Mouse (Mus musculus): ENCODE results near the gene Ccr1.
"Not testable (repeated sequence)": the region's sequence is repeated elsewhere in the genome, so short reads cannot be mapped to it uniquely, and the experiment has no call there.

Gene Ccr1

DNA sequence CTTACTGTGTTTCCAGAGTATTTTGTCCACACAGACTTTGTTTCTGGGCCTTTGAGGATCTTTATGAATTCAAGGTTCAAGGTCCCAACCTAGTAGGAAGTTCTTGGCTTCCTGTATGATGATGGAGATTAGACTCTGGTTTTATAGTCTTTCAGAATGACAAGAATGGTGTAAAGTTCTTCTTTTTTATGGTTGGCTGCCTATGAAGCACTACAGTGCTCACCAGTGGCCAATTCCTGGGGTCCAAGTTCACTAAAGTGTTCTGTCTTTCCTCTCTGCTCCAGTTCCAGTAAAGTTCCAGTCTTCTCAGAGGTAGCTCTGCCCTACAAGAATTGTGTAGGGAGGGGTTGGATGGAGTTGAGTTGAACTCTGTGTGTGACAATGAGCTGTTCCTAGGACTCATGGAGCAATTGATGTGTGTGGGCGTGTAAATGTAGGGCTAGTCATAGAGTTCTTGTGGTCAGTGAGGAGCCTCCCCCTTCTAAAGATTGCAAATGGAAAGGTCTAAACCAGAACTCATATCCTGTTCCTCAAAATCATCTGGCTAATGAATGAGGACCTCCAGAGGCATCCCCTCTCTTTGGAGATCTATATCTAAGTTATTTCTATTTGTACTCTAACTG lies at the start of gene Ccr1:
Ccr1 (minus strand) TSS at position 403 of the 623 bp plus-strand sequence.
- DNase-seq (ENCODE audit: low read depth, low spot score): no peak

DNA sequence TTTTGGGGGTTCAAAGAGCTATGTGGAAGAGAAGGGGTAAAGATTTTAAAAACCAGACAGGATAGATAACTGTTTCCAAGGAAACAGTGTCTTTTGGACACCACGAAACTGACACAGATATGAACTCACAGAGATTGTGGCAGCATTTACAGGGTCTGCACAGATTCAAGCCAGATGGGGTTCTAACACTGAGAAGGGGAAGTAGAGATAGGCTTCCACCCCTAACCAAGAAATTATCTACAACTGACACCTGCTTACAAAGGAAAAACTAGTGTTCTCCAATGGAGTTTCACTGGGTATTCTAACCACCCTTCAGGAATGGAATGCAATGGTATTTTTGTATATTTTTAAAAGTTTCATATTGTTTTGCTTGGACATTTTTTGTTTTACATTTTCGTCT lies 47.6 kb upstream of the Ccr1 start:
- no peak for DNase-seq (ENCODE audit: low read depth, low spot score)

GRCm38 (mm10) chr9:124014985-124015652 lies 46.6 kb upstream of the Ccr1 start:
- DNase-seq (ENCODE audit: low read depth, low spot score): no peak

DNA sequence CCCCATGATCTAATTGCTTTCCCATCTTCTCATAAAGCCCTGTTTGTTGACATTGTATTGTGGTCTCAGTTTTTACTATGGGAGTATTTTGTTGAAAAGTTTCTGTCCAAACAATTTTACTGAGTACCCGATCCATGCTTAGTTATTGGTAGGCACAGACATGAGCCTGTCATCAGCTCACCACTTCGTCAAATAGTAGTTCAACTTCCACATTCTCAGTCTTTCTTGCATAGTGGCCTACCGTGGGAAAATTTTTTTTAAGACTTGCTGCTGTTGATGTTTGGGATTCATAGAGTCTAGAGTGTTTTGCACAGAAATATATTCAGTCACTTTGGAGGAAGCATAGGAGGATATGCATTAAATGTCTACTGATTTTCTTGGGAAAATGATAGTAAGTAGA lies 44.8 kb upstream of the Ccr1 start:
- DNase-seq (ENCODE audit: low read depth, low spot score): no peak

GRCm38 (mm10) chr9:124012691-124013090 lies 44.2 kb upstream of the Ccr1 start:
- DNase-seq (ENCODE audit: low read depth, low spot score): no peak

DNA sequence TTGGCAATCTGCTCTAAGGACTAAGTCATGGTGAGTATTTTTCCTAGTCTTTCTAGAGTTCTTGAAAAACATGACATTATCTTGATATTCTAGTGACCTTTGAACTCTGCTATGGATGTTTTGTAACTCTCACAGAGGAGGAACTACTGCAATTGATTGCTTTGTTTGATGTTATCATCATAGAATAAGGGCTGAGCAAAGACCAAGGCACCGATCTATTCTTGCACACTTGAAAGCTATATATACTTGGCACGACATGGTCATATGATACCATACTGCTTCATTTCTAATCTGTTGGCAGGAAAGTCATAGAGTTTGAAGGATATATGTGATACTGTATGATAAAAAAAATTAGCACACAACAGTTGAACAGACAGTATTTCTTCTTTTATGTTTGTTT lies 31.3 kb upstream of the Ccr1 start:
- no peak for DNase-seq (ENCODE audit: low read depth, low spot score)

GRCm38 (mm10) chr9:123997719-123998118 lies 29.2 kb upstream of the Ccr1 start:
- DNase-seq (ENCODE audit: low read depth, low spot score): no peak

- DNase-seq (ENCODE audit: low read depth, low spot score): no peak
Measured at GRCm38 (mm10) chr9:123991312-123991906, 22.9 kb upstream of the Ccr1 start.

- DNase-seq (ENCODE audit: low read depth, low spot score): no peak
Measured at GRCm38 (mm10) chr9:123989671-123990070, 21.2 kb upstream of the Ccr1 start.

- DNase-seq (ENCODE audit: low read depth, low spot score): no peak
Measured at GRCm38 (mm10) chr9:123986217-123986616, 17.7 kb upstream of the Ccr1 start.

DNA sequence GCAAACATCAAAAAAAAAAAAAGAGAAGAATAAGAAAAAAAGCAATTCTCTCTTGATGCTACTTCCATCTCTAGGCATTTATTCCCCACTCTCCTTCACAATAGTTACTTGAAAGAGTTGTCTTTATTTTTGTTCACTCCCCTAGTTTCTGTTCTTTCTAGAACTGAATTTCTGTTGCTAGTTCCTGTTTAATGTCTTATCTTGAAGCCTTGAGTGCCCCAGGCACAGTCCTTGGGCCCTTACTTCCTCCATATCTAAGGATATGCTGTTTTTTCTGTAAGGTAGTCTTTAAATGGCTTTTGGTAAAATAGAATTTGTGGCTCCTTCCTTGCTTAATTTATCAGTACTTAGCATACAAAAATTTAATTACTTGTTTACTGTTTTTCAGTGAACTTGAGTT lies 16.5 kb upstream of the Ccr1 start:
- no peak for DNase-seq (ENCODE audit: low read depth, low spot score)

DNA sequence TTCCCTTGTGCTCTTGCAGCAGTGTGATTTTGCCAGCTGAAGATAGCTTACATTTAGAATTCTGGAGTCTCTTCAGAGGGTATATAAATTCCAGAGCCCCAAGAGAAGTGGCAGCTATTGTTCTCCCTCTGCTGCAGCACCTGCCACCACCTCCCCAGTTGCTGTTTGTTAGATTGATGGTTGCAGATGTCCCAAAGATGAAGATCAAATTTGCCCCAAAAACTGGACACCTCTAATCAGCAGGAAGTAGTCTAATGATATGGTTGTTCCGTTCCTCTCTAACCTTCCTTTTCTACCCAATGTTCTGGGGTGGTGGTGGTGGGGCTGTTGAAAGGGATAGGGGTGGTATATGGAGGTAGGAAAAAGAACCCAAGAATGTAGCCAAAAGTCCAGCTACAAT lies 14.2 kb upstream of the Ccr1 start:
- DNase-seq (ENCODE audit: low read depth, low spot score): no peak

DNA sequence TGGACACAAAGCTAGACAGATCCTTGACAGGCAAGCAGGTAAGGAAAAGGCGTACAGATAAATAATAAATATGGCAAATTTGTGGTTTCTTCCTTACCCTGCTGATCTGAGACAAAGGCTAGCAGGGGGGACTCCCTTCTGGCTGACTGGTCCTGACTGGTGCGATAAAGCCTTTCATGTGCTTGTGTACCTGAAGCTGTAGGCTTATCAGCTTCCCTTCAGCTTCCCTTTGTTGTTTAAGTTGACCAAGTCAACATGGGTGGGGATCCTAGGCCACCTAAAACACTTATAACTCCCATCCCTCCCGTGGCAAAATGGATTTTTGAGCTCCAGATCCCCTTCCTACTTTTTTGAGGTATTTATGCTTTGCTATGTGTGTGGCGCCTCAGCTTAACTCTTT lies 13.4 kb upstream of the Ccr1 start:
- no peak for DNase-seq (ENCODE audit: low read depth, low spot score)

DNA sequence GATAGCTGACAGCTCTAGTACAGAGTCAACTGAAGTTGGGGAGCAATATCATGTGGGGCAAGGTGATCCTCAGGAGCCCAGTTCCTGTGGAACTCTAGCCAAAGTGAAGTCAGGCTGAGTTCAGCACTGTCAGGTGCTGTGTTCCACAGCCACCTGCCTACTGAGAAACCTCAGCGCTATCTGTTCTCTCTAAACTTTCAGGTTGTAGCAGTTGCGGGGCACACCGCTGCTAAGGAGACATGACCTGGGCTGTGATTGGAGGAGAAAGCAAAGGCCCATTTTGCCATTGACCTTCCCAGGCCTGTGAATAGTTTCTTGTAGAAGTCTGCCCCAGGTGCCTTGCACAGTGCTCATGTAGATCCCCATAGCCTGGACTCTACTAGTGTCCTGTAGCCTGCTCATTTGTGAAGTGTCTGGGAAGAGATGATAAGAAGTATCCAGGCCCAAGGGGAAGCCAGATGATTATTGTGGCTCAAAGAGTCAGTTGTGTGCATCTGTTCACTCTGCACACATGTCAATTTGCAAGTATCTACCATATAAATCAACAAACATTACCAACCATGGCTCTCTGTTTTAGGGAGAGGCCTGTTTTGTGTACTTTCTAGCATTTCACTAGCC lies 12.5 kb upstream of the Ccr1 start:
- DNase-seq (ENCODE audit: low read depth, low spot score): not testable (repeated sequence)

GRCm38 (mm10) chr9:123978308-123978707 lies 9.8 kb upstream of the Ccr1 start, which contains the start of gene Ccr1l1:
Gene Ccr1l1, minus strand, starts transcription at chr9:123978408.
- DNase-seq (ENCODE audit: low read depth, low spot score): no peak

DNA sequence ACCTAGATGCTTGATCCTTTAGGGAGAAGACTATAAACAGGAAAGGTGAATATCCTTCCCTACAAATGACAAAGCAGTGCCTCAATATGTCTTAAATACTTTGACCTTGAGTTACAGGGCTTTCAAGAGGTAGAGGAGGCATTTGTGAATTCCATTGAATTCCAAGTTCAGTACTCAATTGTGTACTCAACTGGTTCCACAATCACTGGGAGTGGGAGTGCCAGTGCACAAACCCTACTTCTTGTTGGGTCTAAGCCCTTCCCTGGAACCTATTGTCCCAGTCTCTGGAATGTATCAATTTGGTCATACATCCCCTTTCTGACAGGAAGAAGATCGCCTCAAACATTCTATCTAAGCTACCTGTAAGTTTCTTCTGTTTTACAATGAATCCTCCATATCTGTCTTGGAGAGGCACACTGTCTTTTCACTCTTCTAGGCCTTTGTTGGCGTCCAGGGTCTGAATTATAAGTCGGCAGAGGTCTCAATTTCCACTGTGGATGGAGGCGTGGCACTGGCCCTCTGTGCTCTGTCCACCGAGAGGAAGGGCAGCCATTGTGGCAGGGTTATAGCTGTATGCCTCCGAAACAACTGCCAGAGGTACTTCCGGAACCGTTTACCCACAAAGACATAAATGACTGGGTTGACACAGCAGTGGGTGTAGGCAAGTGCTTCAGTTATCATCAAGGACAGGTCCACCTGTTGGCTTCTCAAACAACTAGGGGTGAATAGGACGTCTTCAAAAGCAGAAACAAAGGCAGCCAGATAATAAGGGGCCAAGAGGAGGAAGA lies 8.6 kb upstream of the Ccr1 start:
- no peak for DNase-seq (ENCODE audit: low read depth, low spot score)

- no peak for DNase-seq (ENCODE audit: low read depth, low spot score)
Measured at GRCm38 (mm10) chr9:123975630-123976029, 7.1 kb upstream of the Ccr1 start.

GRCm38 (mm10) chr9:123966858-123967495 lies 1.5 kb downstream of the Ccr1 start:
- not testable (repeated sequence) for DNase-seq (ENCODE audit: low read depth, low spot score)

DNA sequence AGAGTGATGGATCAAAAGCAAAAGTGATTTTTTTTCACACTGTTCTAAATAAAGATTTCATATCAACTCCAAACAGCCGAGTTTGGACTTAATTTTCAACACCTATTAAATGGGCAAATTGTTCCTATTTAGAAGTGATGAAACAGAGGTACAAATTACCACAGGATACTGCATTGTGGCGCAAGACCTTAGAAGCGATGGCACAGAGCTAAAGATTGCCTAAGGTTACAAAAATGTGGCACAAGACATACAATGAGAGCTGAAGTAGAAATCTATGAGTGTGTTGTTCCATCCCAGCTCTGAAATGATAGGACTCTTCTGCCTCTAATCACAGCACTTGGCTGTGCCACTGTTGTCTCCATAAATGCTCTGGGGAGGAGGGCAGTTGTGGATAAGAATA lies 3.7 kb downstream of the Ccr1 start:
- DNase-seq (ENCODE audit: low read depth, low spot score): no peak

DNA sequence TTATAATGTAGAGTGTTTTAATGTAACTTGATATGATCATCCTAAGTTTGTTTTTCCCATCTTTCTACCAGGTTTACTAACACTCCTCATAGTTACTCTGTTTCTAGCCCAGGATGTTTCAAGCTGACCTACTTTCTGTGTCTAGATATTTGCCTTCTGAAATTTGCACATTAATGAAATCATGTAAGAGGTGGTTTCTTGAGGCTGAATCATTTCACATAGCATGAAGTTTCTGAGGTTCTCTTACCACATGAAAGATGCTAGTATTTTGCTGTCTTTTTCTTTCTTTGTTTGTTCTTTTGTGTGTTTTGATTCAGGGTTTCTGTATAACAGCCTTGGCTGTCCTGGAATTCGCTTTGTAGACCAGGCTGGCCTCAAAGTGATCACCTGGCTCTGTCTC lies 8.3 kb downstream of the Ccr1 start:
- no peak for DNase-seq (ENCODE audit: low read depth, low spot score)

DNA sequence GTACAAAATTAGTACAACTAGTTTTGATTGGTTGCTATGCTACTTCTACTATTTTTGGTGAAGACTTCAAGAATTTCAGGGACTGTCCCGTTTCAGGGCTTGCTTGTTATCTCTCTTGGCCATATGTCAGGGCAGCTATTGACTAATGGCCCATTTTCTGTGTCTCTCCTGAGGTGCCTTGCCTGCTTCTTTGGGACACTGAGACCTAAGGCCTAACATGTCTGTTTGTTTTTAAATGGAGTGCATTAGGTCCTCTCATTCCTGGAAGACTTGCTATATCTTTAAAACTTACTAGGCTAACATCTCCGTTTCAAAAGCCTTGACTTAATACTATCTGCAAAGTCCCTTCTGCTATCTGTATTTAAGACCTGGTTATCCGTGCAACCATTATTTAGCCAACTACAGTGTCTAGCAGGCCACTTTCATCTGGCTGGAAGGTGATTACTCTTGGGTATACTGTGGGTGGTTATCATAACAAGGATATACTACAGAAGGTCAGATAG lies 10.5 kb downstream of the Ccr1 start:
- DNase-seq (ENCODE audit: low read depth, low spot score): no peak

Measured in skeletal muscle tissue, adult 2 months (tissue).